Mouse (Mus musculus) kidney, postnatal 36 days (tissue): ENCODE measurements around the gene Eif3d.
"Not testable (repeated sequence)": the region's sequence is repeated elsewhere in the genome, so short reads cannot be mapped to it uniquely, and the experiment has no call there.

Experiments used
- DNase-seq, 2 experiments: peaks; one replicate each; pipeline ENCODE4 v3.0.0; 2021 to 2022; ENCODE audit warnings: mixed read lengths in 2 of 2

Gene Eif3d

GRCm38 (mm10) chr15:77970470-77971292 is at the start of gene Eif3d:
Gene Eif3d, minus strand, starts transcription at chr15:77970813.
- DNase-seq = peak; percentile 98

GRCm38 (mm10) chr15:78014046-78014445 is 43.4 kb upstream of the Eif3d start:
- DNase-seq = no peak

DNA sequence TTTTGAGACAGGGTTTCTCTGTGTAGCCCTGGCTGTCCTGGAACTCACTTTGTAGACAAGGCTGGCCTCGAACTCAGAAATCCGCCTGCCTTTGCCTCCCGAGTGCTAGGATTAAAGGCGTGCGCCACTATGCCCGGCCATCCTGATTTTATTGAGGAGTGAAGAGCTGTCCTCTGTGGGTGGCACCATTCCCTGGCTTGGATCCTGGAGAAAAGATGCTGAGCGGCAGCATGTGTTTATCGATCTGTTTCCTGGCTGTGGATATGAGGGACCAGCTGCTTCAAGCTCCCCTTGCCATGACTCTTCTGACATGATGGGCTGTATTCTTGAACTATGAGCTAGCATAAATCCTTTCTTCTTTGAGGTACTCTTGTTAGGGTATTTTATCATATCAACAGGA is 37.6 kb upstream of the Eif3d start:
- DNase-seq = not testable (repeated sequence)

GRCm38 (mm10) chr15:78003929-78004328 is 33.3 kb upstream of the Eif3d start:
- DNase-seq = peak in 1 of 2 experiments; percentile 14

GRCm38 (mm10) chr15:78001400-78001799 is 30.8 kb upstream of the Eif3d start:
- no peak for DNase-seq

DNA sequence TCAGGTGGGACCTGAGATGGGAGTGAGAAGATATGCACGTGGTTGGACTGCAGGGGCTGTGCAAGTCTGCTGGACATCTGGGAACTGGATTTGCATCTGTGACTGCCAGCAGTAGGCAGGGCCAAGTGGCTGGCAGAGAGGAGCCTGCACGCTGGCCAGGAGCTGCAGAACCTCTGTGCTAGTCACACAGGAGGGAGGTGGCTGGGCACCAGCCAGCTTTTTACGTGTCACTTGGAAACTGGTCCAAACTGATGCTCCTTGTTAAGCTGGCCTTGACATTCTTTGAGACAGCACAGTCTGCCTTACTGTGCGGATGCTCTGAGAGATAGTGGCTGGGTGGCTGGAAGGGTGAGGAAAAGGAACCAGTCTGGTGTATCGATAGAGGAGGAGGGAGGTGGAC is 17.9 kb upstream of the Eif3d start:
- no peak for DNase-seq

- no peak for DNase-seq
Observed at GRCm38 (mm10) chr15:77983391-77983790, 12.8 kb upstream of the Eif3d start.

DNA sequence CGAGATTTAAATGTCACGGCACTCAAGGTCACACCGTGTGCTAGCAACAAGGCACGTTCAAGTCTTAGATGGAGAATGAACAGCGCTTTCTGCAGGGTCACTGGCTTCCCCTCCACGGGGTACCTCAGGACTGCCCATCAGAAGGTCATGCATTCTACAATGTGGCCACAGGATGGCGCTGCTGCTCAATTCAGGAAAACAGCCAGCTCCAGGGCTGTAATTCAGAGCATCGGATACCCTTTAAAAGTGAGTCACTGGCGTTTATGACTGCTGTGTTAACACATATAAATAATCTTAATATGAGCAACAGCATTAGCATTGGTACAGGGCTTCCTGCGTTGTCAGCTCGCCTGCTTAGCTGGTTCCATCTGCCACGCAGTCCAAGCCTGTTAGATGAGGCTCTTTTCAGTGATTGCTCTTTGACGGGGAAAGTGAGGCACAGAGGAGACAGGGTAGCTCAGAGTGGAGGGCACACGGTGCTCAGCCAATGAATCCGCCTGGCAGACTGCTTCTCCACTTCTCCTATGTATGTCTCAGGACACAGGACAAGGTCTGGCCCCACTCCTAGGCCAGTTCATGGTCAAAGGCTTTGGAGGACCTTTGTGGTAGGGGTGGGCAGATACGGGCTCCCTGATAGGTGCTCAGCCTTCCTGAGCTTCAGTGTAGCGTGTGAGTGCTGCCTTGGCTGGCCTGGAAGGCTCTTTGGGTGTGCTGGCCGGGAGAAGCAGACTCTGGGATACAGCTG is 11.8 kb upstream of the Eif3d start:
- DNase-seq = peak; percentile 8 to 68

- DNase-seq = no peak
Observed at GRCm38 (mm10) chr15:77981181-77981680, 10.6 kb upstream of the Eif3d start.

DNA sequence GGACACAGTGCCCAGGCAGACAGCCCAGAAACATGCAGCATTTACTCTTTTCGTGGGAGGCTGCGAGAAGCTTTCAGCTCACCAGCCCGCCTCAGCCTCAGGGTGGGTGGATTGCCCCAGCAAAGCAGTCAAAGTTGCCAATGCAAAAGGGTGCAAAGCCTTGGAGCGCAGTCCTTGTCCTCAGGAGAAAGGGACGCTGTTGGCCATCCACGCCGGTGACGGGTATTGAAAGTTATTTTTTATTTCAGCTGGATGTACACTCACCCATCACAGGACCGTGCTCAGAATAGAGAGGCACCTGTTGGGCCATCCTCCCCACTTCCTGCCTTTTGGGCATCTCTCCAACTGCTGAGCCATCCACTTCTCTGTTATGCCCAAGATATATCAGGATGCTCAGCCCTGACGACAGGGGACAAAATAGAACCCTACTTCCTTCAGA is 8.8 kb upstream of the Eif3d start:
- DNase-seq = no peak

- no peak for DNase-seq
Observed at GRCm38 (mm10) chr15:77977663-77978062, 7.0 kb upstream of the Eif3d start.

GRCm38 (mm10) chr15:77974165-77974841 is 3.7 kb upstream of the Eif3d start:
- DNase-seq = no peak

DNA sequence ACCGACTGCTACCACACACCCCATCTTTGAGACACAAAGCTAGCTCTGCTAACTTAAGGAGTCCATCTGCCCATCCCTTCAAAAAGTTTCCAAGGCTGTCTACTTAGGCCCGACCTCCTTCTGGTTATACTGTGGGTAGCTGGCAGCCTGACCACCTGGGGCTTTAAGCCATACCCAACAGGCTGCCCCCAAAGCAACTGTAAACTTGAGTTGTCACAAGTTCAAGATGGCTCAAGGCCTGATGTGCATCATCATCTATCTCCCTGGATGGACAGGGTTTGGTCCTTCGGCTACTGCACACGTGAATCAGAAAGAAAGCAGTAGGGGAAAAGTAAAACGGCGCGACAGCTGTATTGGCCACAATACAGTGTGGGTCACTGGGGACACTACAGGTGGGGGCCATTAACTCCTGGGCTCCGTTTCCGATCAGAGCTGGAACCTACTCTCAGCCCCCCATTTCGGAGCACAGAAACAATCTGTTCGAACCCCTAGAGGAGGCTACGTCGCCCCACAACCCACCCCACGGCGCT is 608 bp downstream of the Eif3d start:
- no peak for DNase-seq

- no peak for DNase-seq
Observed at GRCm38 (mm10) chr15:77965117-77965528, 5.5 kb downstream of the Eif3d start.

GRCm38 (mm10) chr15:77962447-77962846 is 8.2 kb downstream of the Eif3d start:
- DNase-seq = no peak

- DNase-seq = no peak
Observed at GRCm38 (mm10) chr15:77960693-77961092, 9.9 kb downstream of the Eif3d start.

DNA sequence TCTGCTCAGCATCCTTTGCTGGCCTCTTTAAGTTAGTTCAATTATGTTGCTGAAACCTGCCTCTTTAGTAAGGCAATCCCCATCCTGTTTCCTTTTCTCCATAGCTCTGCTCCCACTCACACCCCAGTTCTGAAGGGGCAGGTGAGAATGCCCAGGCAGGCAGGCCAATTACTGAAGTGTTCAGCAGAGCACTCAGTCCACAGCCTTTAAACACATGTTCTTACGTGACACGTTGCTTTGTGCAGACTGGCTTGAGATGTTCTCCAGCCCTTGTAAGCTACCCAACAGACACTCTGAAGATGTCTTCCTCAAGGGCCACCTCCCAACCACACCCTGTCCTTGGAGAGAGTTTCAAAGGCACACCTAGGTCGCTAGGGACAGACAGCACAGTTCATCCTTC is 12.5 kb downstream of the Eif3d start:
- no peak for DNase-seq

DNA sequence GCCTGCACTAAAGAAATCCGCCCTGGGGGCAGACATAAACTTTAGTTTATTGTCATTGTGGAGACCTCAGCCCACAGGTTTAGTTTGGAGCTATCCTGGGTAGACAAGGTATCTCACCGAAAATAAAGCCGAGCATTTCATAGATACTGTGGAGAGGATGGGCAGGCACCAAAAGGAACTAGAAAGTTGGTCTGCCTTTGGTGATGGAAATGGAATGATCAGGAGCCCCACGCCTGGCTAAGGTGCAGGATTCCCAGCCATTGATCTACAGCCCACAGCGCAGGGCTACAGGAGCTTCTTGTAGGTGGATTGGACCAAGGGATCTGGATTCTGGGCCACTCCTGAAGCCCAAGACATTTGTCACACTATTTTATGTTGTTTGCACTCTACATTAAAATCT is 13.0 kb downstream of the Eif3d start:
- DNase-seq = no peak

- peak; percentile 81 to 91 for DNase-seq
Observed at GRCm38 (mm10) chr15:77956404-77956901, 14.2 kb downstream of the Eif3d start, which contains the start of gene Foxred2. Gene Foxred2, minus strand, starts transcription at chr15:77956722.

- DNase-seq = peak in 1 of 2 experiments; percentile 25
Observed at GRCm38 (mm10) chr15:77955440-77956403, 14.9 kb downstream of the Eif3d start.

- no peak for DNase-seq
Observed at GRCm38 (mm10) chr15:77954362-77954761, 16.3 kb downstream of the Eif3d start.
